Mouse (Mus musculus): ENCODE data around the gene Ano6. TPM values are rescaled to one million over a fixed set of nuclear protein-coding genes. Genes with fewer than 3 reads are reported as not detected.

Ano6 gene
- polyA plus RNA-seq, 1 experiment from 2014 or later = 38.9 TPM

DNA sequence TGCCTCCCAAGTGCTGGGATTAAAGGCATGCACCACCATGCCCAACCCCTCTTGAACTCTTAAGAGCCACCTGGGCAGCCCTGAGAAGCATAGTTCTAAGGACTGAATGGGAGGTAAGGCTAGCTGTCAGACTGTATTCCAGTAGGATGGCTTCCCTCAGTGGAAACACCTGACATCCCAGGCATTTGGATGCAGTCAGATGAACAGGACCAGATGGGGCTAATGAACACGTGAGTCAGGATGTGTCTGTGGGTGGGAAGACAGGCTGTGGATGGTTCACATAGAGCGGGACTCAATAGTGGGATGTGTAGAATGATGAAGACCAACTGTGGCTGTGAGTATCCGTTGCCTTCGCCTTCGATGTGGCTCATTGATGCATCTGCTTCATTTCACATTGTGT lies 83.6 kb downstream of the Ano6 start:
- Histone ChIP-seq H3K27me3 (replicated peaks; ENCODE audit: insufficient read depth, low read length) (no peaks in the 10 kb centered on the region), H3K9me3 (ENCODE audit: low read length) (no peaks in the 10 kb centered on the region), H3K4me1 (ENCODE audit: insufficient read depth, low read depth, low read length) (peaks cover 4% of the 10 kb centered on the region; the same call in 1 of the 2 replicates), H3K36me3 (ENCODE audit: insufficient read depth, low read length) (no peaks in the 10 kb centered on the region), H3K4me3 (ENCODE audit: low read depth, low read length) (no peak overlapping the region), H3K4me2 (replicated peaks; ENCODE audit: low read depth, low read length) (no peak overlapping the region), H3K9ac (replicated peaks; ENCODE audit: low read depth) (no peak overlapping the region), H3K27ac (ENCODE audit: low read length) (no peak overlapping the region)
- ATAC-seq = no peak
- TF ChIP-seq EP300 (IDR thresholded peaks at IDR 0.05) (no peak), CTCF (IDR thresholded peaks at IDR 0.05) (no peak)
- WGBS = 87% methylated on average over 5 of the region's 5 CpGs
- DNase-seq (ENCODE audit: low spot score) = no peak

DNA sequence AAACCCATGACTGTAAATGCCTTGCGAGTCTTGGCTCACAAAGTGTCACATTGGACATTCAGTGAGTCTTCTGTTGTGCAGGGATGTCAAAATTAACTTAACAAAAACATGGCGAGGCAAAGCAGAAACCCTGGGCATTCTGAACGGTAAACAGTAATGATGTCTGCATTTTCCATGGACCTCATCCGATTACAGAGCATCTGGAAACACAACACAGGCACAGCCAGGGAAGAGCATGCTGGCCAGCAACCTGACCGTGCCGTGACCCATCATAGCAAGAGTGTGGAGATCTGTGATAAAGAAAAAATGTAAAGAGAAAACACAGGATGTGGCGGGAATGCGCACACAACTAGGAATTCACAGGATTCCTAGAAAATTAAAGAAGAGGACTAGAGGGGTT lies 84.1 kb downstream of the Ano6 start:
- Histone ChIP-seq H3K4me2 (replicated peaks; ENCODE audit: low read depth, low read length) (no peak overlapping the region), H3K27ac (ENCODE audit: low read length) (no peak overlapping the region), H3K9ac (replicated peaks; ENCODE audit: low read depth) (no peak overlapping the region), H3K4me1 (ENCODE audit: insufficient read depth, low read depth, low read length) (peaks cover 4% of the 10 kb centered on the region; the same call in 1 of the 2 replicates), H3K36me3 (ENCODE audit: insufficient read depth, low read length) (no peaks in the 10 kb centered on the region), H3K9me3 (ENCODE audit: low read length) (no peaks in the 10 kb centered on the region), H3K27me3 (replicated peaks; ENCODE audit: insufficient read depth, low read length) (no peaks in the 10 kb centered on the region), H3K4me3 (ENCODE audit: low read depth, low read length) (no peak overlapping the region)
- DNase-seq (ENCODE audit: low spot score) (no peak), ATAC-seq (no peak)
- TF ChIP-seq EP300 (IDR thresholded peaks at IDR 0.05) = no peak
- TF ChIP-seq CTCF (IDR thresholded peaks at IDR 0.05) = no peak
- WGBS = 48% methylated on average over 8 of the region's 8 CpGs

DNA sequence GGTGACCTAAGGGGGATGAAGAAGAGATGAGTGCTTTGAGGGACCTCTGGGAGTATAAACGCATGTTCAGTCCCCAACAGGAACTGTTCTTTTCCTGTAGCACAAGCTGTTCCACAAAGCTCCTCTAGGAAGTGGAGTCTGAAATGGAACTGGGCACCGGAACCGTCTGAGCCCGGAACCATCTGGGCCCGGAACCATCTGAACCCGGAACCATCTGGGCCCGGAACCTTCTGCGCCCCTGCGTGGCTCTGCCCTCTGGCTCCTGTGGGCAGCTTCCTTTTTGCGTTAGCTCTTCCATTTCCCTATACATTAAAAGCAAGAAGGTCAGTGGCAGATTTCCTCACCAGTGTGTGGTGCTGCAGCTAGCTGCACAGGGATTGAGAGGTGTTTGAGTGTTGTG lies 85.3 kb downstream of the Ano6 start:
- TF ChIP-seq CTCF (IDR thresholded peaks at IDR 0.05) = no peak
- no peak for TF ChIP-seq EP300 (IDR thresholded peaks at IDR 0.05)
- Histone ChIP-seq H3K9me3 (ENCODE audit: low read length) (no peaks in the 10 kb centered on the region), H3K4me1 (ENCODE audit: insufficient read depth, low read depth, low read length) (peaks cover 6% of the 10 kb centered on the region; the same call in 1 of the 2 replicates), H3K4me3 (ENCODE audit: low read depth, low read length) (no peak overlapping the region), H3K36me3 (ENCODE audit: insufficient read depth, low read length) (no peaks in the 10 kb centered on the region), H3K9ac (replicated peaks; ENCODE audit: low read depth) (no peak overlapping the region), H3K27ac (ENCODE audit: low read length) (no peak overlapping the region), H3K27me3 (replicated peaks; ENCODE audit: insufficient read depth, low read length) (no peaks in the 10 kb centered on the region), H3K4me2 (replicated peaks; ENCODE audit: low read depth, low read length) (no peak overlapping the region)
- ATAC-seq (no peak), DNase-seq (ENCODE audit: low spot score) (no peak)
- WGBS = 80% methylated on average over 10 of the region's 10 CpGs

DNA sequence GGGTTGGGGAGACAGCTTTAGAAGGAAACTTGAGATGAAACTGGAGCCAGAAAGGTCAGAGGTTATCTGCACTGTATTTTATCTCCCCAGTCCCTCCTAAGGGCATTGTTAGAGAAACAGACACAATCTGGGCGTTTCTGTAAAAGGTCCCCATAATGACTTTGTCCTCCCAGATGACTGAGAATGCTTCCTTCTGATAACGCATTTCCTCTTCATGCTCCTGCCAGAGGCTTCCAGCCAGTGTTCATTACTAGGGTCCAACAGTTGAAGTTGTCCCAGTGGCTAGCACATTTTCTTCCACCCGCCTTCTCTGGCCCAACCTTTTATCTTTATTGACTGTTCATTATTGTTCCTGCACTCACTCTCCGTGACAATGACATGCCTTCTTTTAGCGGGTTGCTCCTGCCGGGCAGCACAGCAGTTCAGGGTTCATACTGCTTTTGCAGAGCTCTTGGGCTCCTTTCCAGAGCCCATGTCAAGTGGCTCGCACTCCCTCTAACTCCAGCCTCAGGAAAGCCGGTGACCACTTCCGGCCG lies 90.0 kb downstream of the Ano6 start:
- no peak overlapping the region for H3K9ac ChIP-seq (replicated peaks; ENCODE audit: low read depth)
- DNase-seq (ENCODE audit: low spot score) = peak; percentile 76
- no peaks in the 10 kb centered on the region for H3K36me3 ChIP-seq (ENCODE audit: insufficient read depth, low read length)
- ATAC-seq = peak; percentile 78
- 7% methylated on average over 10 of the region's 10 CpGs for WGBS
- no peak overlapping the region for H3K4me3 ChIP-seq (ENCODE audit: low read depth, low read length)
- H3K4me2 ChIP-seq (replicated peaks; ENCODE audit: low read depth, low read length) = peak overlapping the region; percentile 11; the same call in 1 of the 2 replicates
- TF ChIP-seq CTCF (IDR thresholded peaks at IDR 0.05) (no peak), EP300 (IDR thresholded peaks at IDR 0.05) (peak; percentile 91)
- H3K27me3 ChIP-seq (replicated peaks; ENCODE audit: insufficient read depth, low read length) = no peaks in the 10 kb centered on the region
- peak overlapping the region; percentile 64 for H3K27ac ChIP-seq (ENCODE audit: low read length)
- H3K9me3 ChIP-seq (ENCODE audit: low read length) = no peaks in the 10 kb centered on the region
- H3K4me1 ChIP-seq (ENCODE audit: insufficient read depth, low read depth, low read length) = peaks cover 4% of the 10 kb centered on the region; the same call in 1 of the 2 replicates

DNA sequence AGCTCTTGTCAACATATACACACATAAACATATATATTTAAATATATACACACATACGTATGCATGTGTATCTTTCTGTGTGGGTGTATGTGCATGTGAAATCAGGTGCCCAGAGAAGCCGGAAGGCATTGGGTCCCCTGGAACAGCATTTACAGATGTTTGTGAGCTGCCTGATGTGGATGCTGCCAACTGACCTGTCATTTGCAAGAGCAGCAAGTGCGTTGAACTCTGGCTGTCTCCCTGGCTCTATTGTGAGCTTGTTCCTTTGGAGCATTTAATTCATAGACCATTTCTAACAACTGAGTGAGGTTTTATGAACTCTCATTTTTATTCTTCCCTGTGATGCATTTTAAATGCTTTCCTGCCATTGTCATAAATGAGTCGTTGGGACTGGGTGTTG lies 91.8 kb downstream of the Ano6 start:
- no peaks in the 10 kb centered on the region for H3K27me3 ChIP-seq (replicated peaks; ENCODE audit: insufficient read depth, low read length)
- H3K4me3 ChIP-seq (ENCODE audit: low read depth, low read length) = no peak overlapping the region
- H3K9me3 ChIP-seq (ENCODE audit: low read length) = no peaks in the 10 kb centered on the region
- no peak overlapping the region for H3K27ac ChIP-seq (ENCODE audit: low read length)
- no peaks in the 10 kb centered on the region for H3K36me3 ChIP-seq (ENCODE audit: insufficient read depth, low read length)
- H3K4me2 ChIP-seq (replicated peaks; ENCODE audit: low read depth, low read length) = no peak overlapping the region
- no peak overlapping the region for H3K9ac ChIP-seq (replicated peaks; ENCODE audit: low read depth)
- peaks cover 13% of the 10 kb centered on the region; the same call in 1 of the 2 replicates for H3K4me1 ChIP-seq (ENCODE audit: insufficient read depth, low read depth, low read length)
- no peak for DNase-seq (ENCODE audit: low spot score)
- WGBS = 86% methylated on average over 4 of the region's 4 CpGs
- TF ChIP-seq EP300 (IDR thresholded peaks at IDR 0.05) (no peak), CTCF (IDR thresholded peaks at IDR 0.05) (no peak)
- ATAC-seq = no peak

DNA sequence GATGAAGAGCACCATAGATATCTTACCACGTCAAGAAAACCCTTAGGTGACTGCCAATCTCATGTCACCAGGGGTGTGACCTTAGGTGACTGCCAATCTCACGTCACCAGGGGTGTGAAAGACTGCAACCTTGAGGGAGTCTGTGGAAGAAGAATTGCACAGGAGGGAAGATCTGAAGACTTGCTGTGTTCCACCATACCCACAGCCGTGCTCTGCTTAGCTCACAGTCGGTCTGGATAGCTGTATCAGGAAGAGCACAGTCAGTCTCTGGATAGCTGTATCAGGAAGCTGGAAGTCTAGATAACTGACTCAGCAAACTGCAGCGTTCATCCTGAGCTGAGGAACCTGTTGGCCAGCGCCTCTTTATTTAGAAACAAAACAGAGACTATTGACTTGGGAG lies 92.9 kb downstream of the Ano6 start:
- H3K4me1 ChIP-seq (ENCODE audit: insufficient read depth, low read depth, low read length) = peaks cover 16% of the 10 kb centered on the region; the same call in 1 of the 2 replicates
- H3K9me3 ChIP-seq (ENCODE audit: low read length) = no peaks in the 10 kb centered on the region
- no peak for ATAC-seq
- H3K4me2 ChIP-seq (replicated peaks; ENCODE audit: low read depth, low read length) = no peak overlapping the region
- no peaks in the 10 kb centered on the region for H3K27me3 ChIP-seq (replicated peaks; ENCODE audit: insufficient read depth, low read length)
- WGBS = 56% methylated on average over 6 of the region's 6 CpGs
- no peak overlapping the region for H3K4me3 ChIP-seq (ENCODE audit: low read depth, low read length)
- TF ChIP-seq EP300 (IDR thresholded peaks at IDR 0.05) = no peak
- no peak for TF ChIP-seq CTCF (IDR thresholded peaks at IDR 0.05)
- H3K36me3 ChIP-seq (ENCODE audit: insufficient read depth, low read length) = no peaks in the 10 kb centered on the region
- peak; percentile 6 for DNase-seq (ENCODE audit: low spot score)
- no peak overlapping the region for H3K27ac ChIP-seq (ENCODE audit: low read length)
- H3K9ac ChIP-seq (replicated peaks; ENCODE audit: low read depth) = no peak overlapping the region
